Mouse (Mus musculus): Measurements from ENCODE around the gene Cbfa2t2. TPM values are rescaled to one million over a fixed set of nuclear protein-coding genes. Genes with fewer than 3 reads are reported as not detected.

Gene Cbfa2t2
- polyA plus RNA-seq, 1 experiment: 9.8 TPM

- no peak overlapping the region for H3K27ac ChIP-seq (ENCODE audit: insufficient read depth, low read depth, low read length)
- H3K36me3 ChIP-seq (ENCODE audit: control insufficient read depth, insufficient read depth, low read length): no peaks in the 10 kb centered on the region
- H3K27me3 ChIP-seq (ENCODE audit: control insufficient read depth, insufficient read depth, low read length): no peaks in the 10 kb centered on the region
- peaks cover 5% of the 10 kb centered on the region; the same call in 1 of the 2 replicates for H3K4me1 ChIP-seq (ENCODE audit: control insufficient read depth, insufficient read depth, insufficient read length, low read length)
- TF ChIP-seq CTCF (IDR thresholded peaks at IDR 0.05; ENCODE audit: extremely low read depth, insufficient read length, insufficient replicate concordance, low read depth, low read length) (no peak), POLR2A (IDR thresholded peaks at IDR 0.05; ENCODE audit: low read depth, low read length) (no peak)
- peak overlapping the region; percentile 71 for H3K4me3 ChIP-seq (ENCODE audit: low read depth, low read length)
- 30% methylated on average over 10 of the region's 10 CpGs for WGBS
Observed at GRCm38 (mm10) chr2:154568329-154569070, 132.2 kb downstream of the Cbfa2t2 start.

DNA sequence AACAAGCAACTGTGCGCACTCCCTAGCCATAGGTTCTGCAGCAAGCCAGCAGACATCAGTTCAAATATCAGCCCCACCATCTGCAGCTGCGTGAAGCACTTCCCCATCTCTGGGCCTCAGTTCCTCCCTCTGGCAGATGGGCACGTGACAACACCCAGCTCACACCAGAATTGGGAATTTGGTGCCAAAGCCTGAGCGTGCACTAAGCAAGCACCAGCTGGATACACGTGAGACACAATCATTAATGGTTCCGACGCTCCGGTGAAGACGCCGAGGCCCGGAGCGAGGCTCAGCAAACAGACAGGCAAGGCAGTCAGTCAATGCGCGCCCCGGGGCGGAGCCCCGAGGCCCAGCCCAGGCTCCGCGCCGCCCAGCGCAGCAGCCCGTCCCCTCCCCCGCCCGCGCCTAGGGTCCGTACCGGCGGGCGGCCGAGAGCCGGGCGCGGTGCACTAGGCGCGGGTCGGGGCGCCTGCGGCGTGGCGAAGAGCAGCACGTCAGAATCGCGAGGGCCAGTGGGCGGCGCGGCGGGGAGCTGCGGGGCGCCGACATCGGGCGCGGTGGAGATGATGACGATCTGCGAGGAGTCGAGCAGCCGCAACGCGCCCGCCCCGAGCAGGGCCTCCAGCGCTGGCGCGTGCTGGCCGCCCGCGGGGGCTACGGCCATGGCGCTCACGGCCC is 132.9 kb downstream of the Cbfa2t2 start:
- TF ChIP-seq POLR2A (IDR thresholded peaks at IDR 0.05; ENCODE audit: low read depth, low read length) (no peak), CTCF (IDR thresholded peaks at IDR 0.05; ENCODE audit: extremely low read depth, insufficient read length, insufficient replicate concordance, low read depth, low read length) (no peak)
- H3K4me1 ChIP-seq (ENCODE audit: control insufficient read depth, insufficient read depth, insufficient read length, low read length): peaks cover 5% of the 10 kb centered on the region; the same call in 1 of the 2 replicates
- 1% methylated on average over 67 of the region's 70 CpGs for whole genome bisulfite sequencing
- no peak overlapping the region for H3K27ac ChIP-seq (ENCODE audit: insufficient read depth, low read depth, low read length)
- no peaks in the 10 kb centered on the region for H3K27me3 ChIP-seq (ENCODE audit: control insufficient read depth, insufficient read depth, low read length)
- H3K4me3 ChIP-seq (ENCODE audit: low read depth, low read length): peak overlapping the region; percentile 71
- H3K36me3 ChIP-seq (ENCODE audit: control insufficient read depth, insufficient read depth, low read length): no peaks in the 10 kb centered on the region

- WGBS: 0% methylated on average over 40 of the region's 44 CpGs
- Histone ChIP-seq H3K4me3 (ENCODE audit: low read depth, low read length) (peak within 1 kb of the TSS; percentile 71), H3K27me3 (ENCODE audit: control insufficient read depth, insufficient read depth, low read length) (no peaks in the 10 kb centered on the region), H3K27ac (ENCODE audit: insufficient read depth, low read depth, low read length) (no peak within 1 kb of the TSS), H3K36me3 (ENCODE audit: control insufficient read depth, insufficient read depth, low read length) (no peaks in the 10 kb centered on the region), H3K4me1 (ENCODE audit: control insufficient read depth, insufficient read depth, insufficient read length, low read length) (peaks cover 5% of the 10 kb centered on the region; the same call in 1 of the 2 replicates)
- TF ChIP-seq POLR2A (IDR thresholded peaks at IDR 0.05; ENCODE audit: low read depth, low read length) (no peak), CTCF (IDR thresholded peaks at IDR 0.05; ENCODE audit: extremely low read depth, insufficient read length, insufficient replicate concordance, low read depth, low read length) (no peak)
Observed at GRCm38 (mm10) chr2:154569836-154570286, 133.6 kb downstream of the Cbfa2t2 start, which contains the start of gene E2f1. Gene E2f1, minus strand, starts transcription at chr2:154569892.

DNA sequence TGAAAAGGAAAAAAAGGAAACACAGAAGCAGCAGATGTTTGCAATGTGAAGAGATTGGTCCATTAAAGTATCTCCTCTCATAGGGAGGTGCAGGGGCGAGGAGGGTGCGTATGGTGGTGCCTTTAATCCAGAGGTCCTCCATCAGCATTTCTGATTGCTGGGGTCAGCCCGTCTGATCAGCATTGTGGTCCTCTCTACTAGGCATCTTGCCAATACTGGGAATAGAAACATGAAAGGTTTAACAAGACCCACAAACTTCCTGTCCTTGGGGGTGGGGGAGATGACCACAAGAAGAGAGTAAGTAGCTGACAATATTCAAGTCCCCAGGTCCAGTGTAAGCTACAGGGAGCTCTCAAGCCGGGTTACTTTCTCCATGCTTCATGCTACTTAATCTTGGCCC is 134.4 kb downstream of the Cbfa2t2 start:
- Histone ChIP-seq H3K4me1 (ENCODE audit: control insufficient read depth, insufficient read depth, insufficient read length, low read length) (peaks cover 5% of the 10 kb centered on the region; the same call in 1 of the 2 replicates), H3K36me3 (ENCODE audit: control insufficient read depth, insufficient read depth, low read length) (no peaks in the 10 kb centered on the region), H3K4me3 (ENCODE audit: low read depth, low read length) (no peak overlapping the region), H3K27ac (ENCODE audit: insufficient read depth, low read depth, low read length) (no peak overlapping the region), H3K27me3 (ENCODE audit: control insufficient read depth, insufficient read depth, low read length) (no peaks in the 10 kb centered on the region)
- no peak for TF ChIP-seq POLR2A (IDR thresholded peaks at IDR 0.05; ENCODE audit: low read depth, low read length)
- TF ChIP-seq CTCF (IDR thresholded peaks at IDR 0.05; ENCODE audit: extremely low read depth, insufficient read length, insufficient replicate concordance, low read depth, low read length): no peak
- WGBS: 62% methylated on average over 4 of the region's 4 CpGs

GRCm38 (mm10) chr2:154571266-154571665 is 135.0 kb downstream of the Cbfa2t2 start:
- no peak overlapping the region for H3K27ac ChIP-seq (ENCODE audit: insufficient read depth, low read depth, low read length)
- TF ChIP-seq POLR2A (IDR thresholded peaks at IDR 0.05; ENCODE audit: low read depth, low read length): no peak
- no peak for TF ChIP-seq CTCF (IDR thresholded peaks at IDR 0.05; ENCODE audit: extremely low read depth, insufficient read length, insufficient replicate concordance, low read depth, low read length)
- peaks cover 5% of the 10 kb centered on the region; the same call in 1 of the 2 replicates for H3K4me1 ChIP-seq (ENCODE audit: control insufficient read depth, insufficient read depth, insufficient read length, low read length)
- no peaks in the 10 kb centered on the region for H3K27me3 ChIP-seq (ENCODE audit: control insufficient read depth, insufficient read depth, low read length)
- no peaks in the 10 kb centered on the region for H3K36me3 ChIP-seq (ENCODE audit: control insufficient read depth, insufficient read depth, low read length)
- H3K4me3 ChIP-seq (ENCODE audit: low read depth, low read length): no peak overlapping the region
- WGBS: 64% methylated on average over 4 of the region's 4 CpGs

DNA sequence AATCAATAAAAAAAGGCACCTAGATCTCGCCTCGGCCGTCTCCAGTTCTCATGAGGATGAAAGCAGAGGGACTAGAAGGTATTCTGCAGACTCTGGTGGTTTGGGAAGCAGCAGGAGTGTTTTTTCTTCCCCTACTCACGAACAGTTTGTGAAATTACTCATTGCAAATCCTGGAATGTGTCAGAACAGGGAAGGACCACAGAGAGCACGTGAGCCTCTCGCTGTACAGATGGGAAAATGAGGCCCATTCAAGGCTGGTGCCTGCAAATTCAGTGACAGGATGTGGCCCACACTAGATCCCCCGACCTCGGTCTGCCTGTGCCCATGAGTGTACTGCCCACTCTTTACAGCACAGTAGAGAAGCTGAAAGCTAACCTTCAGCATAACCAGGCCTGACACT is 135.7 kb downstream of the Cbfa2t2 start:
- no peaks in the 10 kb centered on the region for H3K27me3 ChIP-seq (ENCODE audit: control insufficient read depth, insufficient read depth, low read length)
- WGBS: 81% methylated on average over 8 of the region's 8 CpGs
- no peak overlapping the region for H3K4me3 ChIP-seq (ENCODE audit: low read depth, low read length)
- H3K27ac ChIP-seq (ENCODE audit: insufficient read depth, low read depth, low read length): no peak overlapping the region
- no peak for TF ChIP-seq CTCF (IDR thresholded peaks at IDR 0.05; ENCODE audit: extremely low read depth, insufficient read length, insufficient replicate concordance, low read depth, low read length)
- no peak for TF ChIP-seq POLR2A (IDR thresholded peaks at IDR 0.05; ENCODE audit: low read depth, low read length)
- H3K36me3 ChIP-seq (ENCODE audit: control insufficient read depth, insufficient read depth, low read length): no peaks in the 10 kb centered on the region
- peaks cover 5% of the 10 kb centered on the region; the same call in 1 of the 2 replicates for H3K4me1 ChIP-seq (ENCODE audit: control insufficient read depth, insufficient read depth, insufficient read length, low read length)

DNA sequence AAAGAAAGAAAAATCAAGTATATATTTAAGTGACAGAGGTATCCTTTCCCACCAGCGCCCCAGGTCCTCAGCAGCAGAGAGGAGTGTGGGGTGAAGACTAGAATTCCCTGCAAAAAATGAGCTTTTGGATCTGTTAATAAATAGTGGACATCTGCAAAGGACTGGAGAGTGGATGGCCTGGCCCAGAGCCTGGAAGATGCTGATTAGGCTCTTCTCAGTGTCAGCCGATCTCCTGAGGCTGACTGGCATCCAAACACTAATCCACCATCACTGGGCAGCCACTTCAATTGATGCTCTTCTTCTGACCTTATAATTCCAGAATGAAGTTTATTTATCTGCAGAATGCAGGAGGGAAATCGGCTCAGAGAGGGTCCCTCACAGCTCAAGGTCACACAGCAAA is 136.7 kb downstream of the Cbfa2t2 start:
- Histone ChIP-seq H3K4me1 (ENCODE audit: control insufficient read depth, insufficient read depth, insufficient read length, low read length) (peaks cover 5% of the 10 kb centered on the region; the same call in 1 of the 2 replicates), H3K27me3 (ENCODE audit: control insufficient read depth, insufficient read depth, low read length) (no peaks in the 10 kb centered on the region), H3K4me3 (ENCODE audit: low read depth, low read length) (no peak overlapping the region), H3K36me3 (ENCODE audit: control insufficient read depth, insufficient read depth, low read length) (no peaks in the 10 kb centered on the region), H3K27ac (ENCODE audit: insufficient read depth, low read depth, low read length) (no peak overlapping the region)
- TF ChIP-seq POLR2A (IDR thresholded peaks at IDR 0.05; ENCODE audit: low read depth, low read length): no peak
- TF ChIP-seq CTCF (IDR thresholded peaks at IDR 0.05; ENCODE audit: extremely low read depth, insufficient read length, insufficient replicate concordance, low read depth, low read length): no peak
- 79% methylated on average over 3 of the region's 3 CpGs for WGBS
